Mouse (Mus musculus) C2C12 (cell line): Measurements from ENCODE around the gene Rad17. TPM values are rescaled to one million over a fixed set of nuclear protein-coding genes. Genes with fewer than 3 reads are reported as not detected.

Experiments used
- H3K27me3 ChIP-seq: one replicate; pipeline ENCODE4 v1.6.1; 2011; ENCODE audit not compliant: control insufficient read depth, insufficient read depth, insufficient read length
- H3K36me3 ChIP-seq: one replicate; pipeline ENCODE4 v1.6.1; 2011; ENCODE audit not compliant: control insufficient read depth, insufficient read depth
- H3K4me3 ChIP-seq: one replicate; pipeline ENCODE4 v1.5.1; 2011; ENCODE audit warnings: mild to moderate bottlenecking, control low read depth; ENCODE audit not compliant: poor library complexity, insufficient read depth, severe bottlenecking
- H3K79me2 ChIP-seq: one replicate; pipeline ENCODE4 v1.6.1; 2011; ENCODE audit not compliant: control insufficient read depth, insufficient read depth
- H3K79me3 ChIP-seq: one replicate; pipeline ENCODE4 v1.6.1; 2011; ENCODE audit warnings: low read depth, control low read depth
- H3ac ChIP-seq: one replicate; pipeline ENCODE3; 2011; ENCODE audit warnings: low read depth; ENCODE audit not compliant: control insufficient read depth, insufficient read length
- CEBPB ChIP-seq: IDR thresholded peaks from one replicate; pipeline ENCODE4 v1.6.1; 2011; ENCODE audit warnings: low read depth, mild to moderate bottlenecking, control low read depth, moderate library complexity
- CTCF ChIP-seq: IDR thresholded peaks from one replicate; pipeline ENCODE4 v1.5.1; 2011; ENCODE audit not compliant: control insufficient read depth, insufficient read depth, insufficient read length
- FOSL1 ChIP-seq: IDR thresholded peaks from one replicate; pipeline ENCODE4 v1.8.0; 2011; ENCODE audit warnings: mild to moderate bottlenecking, low read length; ENCODE audit not compliant: poor library complexity, insufficient read depth, severe bottlenecking
- MAX ChIP-seq: IDR thresholded peaks from one replicate; pipeline ENCODE4 v1.6.1; 2011; ENCODE audit warnings: mild to moderate bottlenecking, control low read depth
- MYOD1 ChIP-seq: IDR thresholded peaks from one replicate; pipeline ENCODE4 v1.6.1; 2011; ENCODE audit warnings: low read depth; ENCODE audit not compliant: control insufficient read depth, insufficient read length
- MYOG ChIP-seq: IDR thresholded peaks from one replicate; pipeline ENCODE4 v1.6.1; 2011; ENCODE audit not compliant: control insufficient read depth, insufficient read length; ENCODE audit errors: extremely low read depth
- USF1 ChIP-seq: IDR thresholded peaks from one replicate; pipeline ENCODE4 v1.6.1; 2011; ENCODE audit warnings: low read depth, mild to moderate bottlenecking, control low read depth, moderate library complexity
- polyA plus RNA-seq: library from polyadenylated mRNA; unstranded; fragments of >200 nt; fragmentation: generic; extraction: Trizol; gene quantifications from one replicate; pipeline ENCODE4 v1.2.1, GENCODE M21; 2012; ENCODE audit warnings: missing spikeins

Rad17 gene
- polyA plus RNA-seq, 1 experiment: 6.2 TPM

DNA sequence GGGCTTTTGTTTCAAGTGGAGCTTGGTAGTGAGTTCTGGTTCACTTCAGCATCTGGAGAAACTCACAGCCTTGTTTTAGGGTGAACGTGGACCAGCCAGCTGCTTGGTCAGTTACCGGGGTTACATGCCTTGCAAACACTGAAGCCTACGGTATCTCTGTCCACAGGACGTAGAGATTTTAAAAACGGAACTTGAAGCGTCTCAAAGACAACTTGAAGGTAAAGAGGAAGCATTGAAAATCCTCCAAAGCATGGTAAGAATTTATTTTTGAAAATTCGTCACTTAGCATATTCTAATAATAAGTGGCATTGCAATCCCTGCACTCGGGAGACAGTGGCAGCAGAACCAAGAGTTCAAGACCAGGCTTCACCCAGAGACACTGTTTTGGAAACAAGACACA lies 30.8 kb upstream of the Rad17 start:
- no peaks in the 10 kb centered on the region for H3K27me3 ChIP-seq
- no peaks in the 10 kb centered on the region for H3K79me2 ChIP-seq
- TF ChIP-seq CTCF (no peak), CEBPB (no peak), MAX (no peak), FOSL1 (no peak), MYOD1 (no peak), USF1 (no peak), MYOG (no peak)
- no peak overlapping the region for H3ac ChIP-seq
- no peaks in the 10 kb centered on the region for H3K79me3 ChIP-seq
- no peaks in the 10 kb centered on the region for H3K36me3 ChIP-seq
- no peak overlapping the region for H3K4me3 ChIP-seq

DNA sequence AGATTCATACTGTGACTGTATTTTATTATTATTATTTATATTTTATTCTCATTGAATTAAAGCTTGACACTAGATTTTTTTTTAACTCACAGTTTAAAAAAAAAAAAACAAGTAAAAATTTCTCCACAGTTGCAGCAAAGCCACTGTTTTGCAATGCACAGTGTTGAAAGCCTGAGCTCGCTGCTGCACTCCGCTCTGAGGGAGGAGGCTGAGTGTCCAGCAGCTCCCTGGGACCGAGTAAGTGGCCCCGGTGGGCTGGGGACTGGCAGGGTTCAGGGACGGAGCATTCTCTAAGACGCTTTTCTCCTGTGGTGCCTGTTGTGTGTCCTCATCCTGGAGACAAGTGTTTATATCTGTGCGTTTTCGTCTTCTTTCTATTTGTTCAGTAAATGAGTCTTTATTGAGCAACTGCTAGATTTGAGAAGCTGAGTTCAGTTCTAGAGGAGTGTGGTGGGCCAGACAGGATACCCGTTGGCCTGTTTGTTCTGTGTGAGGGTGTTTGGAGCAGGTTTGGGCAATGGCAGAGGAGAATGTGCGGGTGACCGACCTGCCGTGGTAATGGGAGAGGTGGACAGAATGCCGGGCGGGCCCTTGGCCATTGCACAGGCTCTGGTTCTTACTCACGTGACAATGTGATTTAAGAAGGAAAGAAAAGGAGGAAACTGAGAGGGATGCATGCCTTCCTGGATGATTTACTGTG lies 25.2 kb upstream of the Rad17 start:
- Histone ChIP-seq H3K79me2 (no peaks in the 10 kb centered on the region), H3K4me3 (no peak overlapping the region)

DNA sequence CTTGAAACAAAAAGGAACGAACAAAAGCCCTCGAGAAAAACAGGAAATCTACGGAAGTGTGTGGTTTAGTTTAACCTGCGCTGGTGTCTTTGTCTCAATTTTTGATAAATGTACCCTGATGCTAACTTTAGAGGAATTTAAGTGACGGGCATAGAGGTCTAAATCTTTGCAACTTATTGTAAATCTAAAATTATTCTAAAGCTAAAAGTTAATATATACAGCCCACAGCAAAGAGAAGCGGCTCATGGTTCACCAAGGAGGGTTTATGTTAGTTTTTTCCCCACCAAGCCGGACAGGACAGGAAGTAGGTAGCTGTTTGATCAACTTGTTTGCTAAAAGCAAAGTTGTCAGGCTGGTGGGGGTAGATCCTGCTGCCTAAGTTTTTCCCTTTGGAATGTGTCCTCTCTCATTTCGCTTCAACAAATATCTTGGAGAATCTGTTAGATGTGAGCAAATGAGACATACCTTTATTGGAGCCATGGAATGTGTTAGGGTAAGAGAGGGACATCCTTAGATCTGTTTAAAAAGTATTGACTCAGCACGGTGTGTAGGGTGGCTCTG lies 19.4 kb upstream of the Rad17 start:
- peaks cover 19% of the 10 kb centered on the region for H3K36me3 ChIP-seq
- TF ChIP-seq USF1 (no peak), FOSL1 (no peak), MYOG (no peak), CEBPB (no peak), MAX (no peak), CTCF (no peak), MYOD1 (no peak)
- H3ac ChIP-seq: no peak overlapping the region
- no peak overlapping the region for H3K4me3 ChIP-seq
- H3K79me2 ChIP-seq: no peaks in the 10 kb centered on the region
- no peaks in the 10 kb centered on the region for H3K79me3 ChIP-seq
- no peaks in the 10 kb centered on the region for H3K27me3 ChIP-seq

More for the DNA sequence above, 25.2 kb upstream of the Rad17 start:
- H3ac ChIP-seq: no peak overlapping the region
- H3K36me3 ChIP-seq: no peaks in the 10 kb centered on the region
- no peaks in the 10 kb centered on the region for H3K27me3 ChIP-seq
- TF ChIP-seq FOSL1 (no peak), CEBPB (no peak), USF1 (no peak)
- no peaks in the 10 kb centered on the region for H3K79me3 ChIP-seq

DNA sequence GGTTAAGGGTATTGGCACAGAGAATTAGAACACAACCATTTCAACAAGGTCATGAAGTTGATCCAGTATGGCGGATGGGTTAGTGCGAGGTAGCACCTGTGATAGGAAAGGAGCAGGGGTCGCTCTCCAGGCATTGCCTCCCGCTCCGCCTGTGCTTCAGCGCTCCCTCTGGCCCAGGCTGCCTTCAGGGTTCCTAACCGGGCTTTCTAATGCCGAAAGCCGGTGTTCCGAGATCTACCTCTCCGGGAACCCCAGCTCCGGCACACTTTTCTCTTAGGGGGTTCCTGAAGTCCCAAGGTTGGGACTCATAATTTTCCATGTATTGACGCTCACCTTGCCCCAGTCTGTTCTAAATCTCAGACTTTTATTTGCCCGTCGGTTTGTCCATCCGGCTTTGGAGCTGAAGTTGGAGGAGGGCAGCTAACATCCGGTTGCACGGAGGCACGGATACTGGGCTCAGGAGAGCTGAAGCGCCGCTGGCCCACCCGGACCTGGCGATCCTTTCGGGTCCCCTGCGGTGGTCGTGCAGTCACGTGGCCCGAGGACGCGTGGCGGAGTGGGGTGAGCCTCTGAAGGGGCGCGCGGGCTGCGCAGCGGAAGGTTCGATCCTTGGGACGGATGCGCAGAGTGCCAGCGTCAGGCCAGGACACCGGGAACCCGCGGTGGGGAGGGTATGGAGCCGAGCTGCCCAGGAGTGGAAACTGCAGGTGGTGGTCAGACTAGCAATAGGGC lies 18.6 kb upstream of the Rad17 start, which contains the start of gene Ccdc125:
Gene Ccdc125 (plus strand): TSS at position 427 of the 732 bp plus-strand sequence.
- Histone ChIP-seq H3K27me3 (no peaks in the 10 kb centered on the region), H3ac (no peak within 1 kb of the TSS), H3K4me3 (no peak within 1 kb of the TSS), H3K79me2 (no peaks in the 10 kb centered on the region), H3K36me3 (peaks cover 19% of the 10 kb centered on the region), H3K79me3 (no peaks in the 10 kb centered on the region)
- TF ChIP-seq MYOG (no peak), USF1 (no peak), MAX (no peak), CTCF (no peak), FOSL1 (no peak), MYOD1 (no peak), CEBPB (no peak)

DNA sequence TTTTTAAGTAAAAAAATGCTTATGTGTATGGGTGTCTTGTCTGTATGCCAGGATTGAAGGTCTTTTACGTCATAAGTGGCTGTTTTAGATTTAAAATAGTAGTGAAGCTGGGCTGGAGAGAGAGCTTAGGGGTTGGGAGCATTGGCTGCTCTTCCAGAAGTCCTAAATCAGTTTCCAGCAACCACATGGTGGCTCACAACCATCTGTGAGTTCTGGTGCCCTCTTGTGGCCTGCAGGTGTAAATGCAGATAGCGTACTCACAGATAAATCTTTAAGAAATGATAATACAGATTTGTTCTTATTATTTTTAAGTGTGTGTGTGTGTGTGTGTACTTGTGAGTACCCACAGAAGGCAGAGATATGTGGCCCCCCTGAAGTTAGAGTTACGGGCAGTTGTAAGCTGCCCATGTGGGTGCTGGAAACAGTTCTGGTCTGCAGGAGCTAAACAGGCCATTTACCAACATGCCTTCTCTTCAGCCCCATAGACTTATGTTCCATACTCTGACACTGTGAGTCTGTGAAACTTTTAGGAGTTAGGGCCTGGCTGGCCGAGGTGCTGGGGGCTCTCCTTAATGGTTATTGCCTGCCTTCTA lies 9.1 kb upstream of the Rad17 start:
- Histone ChIP-seq H3K36me3 (peaks cover 26% of the 10 kb centered on the region), H3ac (no peak overlapping the region), H3K4me3 (no peak overlapping the region), H3K27me3 (no peaks in the 10 kb centered on the region), H3K79me2 (peaks cover 64% of the 10 kb centered on the region), H3K79me3 (peaks cover 34% of the 10 kb centered on the region)
- TF ChIP-seq MYOD1 (no peak), MAX (peak; percentile 73), FOSL1 (no peak), CTCF (peak; percentile 37), MYOG (no peak)
